Mouse (Mus musculus) testis, adult 2 months (tissue): Measurements from ENCODE around the gene Ttbk2.

Experiments
- CTCF ChIP-seq: fragments of 200-500 bp; IDR thresholded peaks from 2 replicates; pipeline ENCODE4 v1.5.1; 2012; ENCODE audit warnings: low read depth, mild to moderate bottlenecking, inconsistent platforms, low read length, moderate library complexity; ENCODE audit not compliant: control insufficient read depth, insufficient read depth, insufficient replicate concordance
- POLR2A ChIP-seq: fragments of 200-500 bp; IDR thresholded peaks from 2 replicates; pipeline ENCODE4 v1.6.1; 2012; ENCODE audit warnings: low read depth, mild to moderate bottlenecking, inconsistent platforms, low read length, moderate library complexity; ENCODE audit not compliant: control insufficient read depth

DNA sequence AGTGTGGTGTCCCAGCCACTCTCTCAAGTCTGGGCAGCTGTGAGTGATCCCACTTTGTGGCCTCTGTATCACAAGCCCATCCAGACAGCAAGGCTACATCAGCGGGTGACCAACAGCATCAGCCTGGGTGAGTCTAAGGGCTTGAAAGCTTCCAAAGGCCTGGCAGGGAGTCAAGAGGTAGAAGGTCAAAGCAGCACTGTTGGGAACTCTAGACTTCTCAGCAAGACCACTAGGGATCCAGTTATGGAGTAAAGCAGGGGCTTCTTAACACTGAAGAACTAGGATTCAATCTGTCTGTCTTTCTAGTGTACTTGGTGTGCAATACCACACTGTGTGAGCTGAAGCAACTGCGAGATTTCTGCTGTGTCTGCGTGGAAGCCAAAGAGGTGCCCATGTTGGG lies 137.0 kb downstream of the Ttbk2 start:
- no peak for TF ChIP-seq POLR2A
- no peak for TF ChIP-seq CTCF
